Comparison of ENCODE assay signal across 9 mouse cellular contexts in genomic region chr2:72628626-72629470, GRCm38 (mm10).
DNase-seq lines count a peak whose midpoint lies in the region; ATAC-seq and TF ChIP-seq lines count a peak whose summit lies in the region.
"Had no signal": no experiment of that assay in that cellular context is flagged by ENCODE, and none has a peak within 500 bp of the region (broad histone marks: within the 10 kb centered on the region; RNA-seq: fewer than 3 reads in every experiment).

No protein-coding gene starts in this region.

- WGBS in kidney, embryonic 14.5 days: 57% methylated on average over 16 of the region's 16 CpGs
- 33% methylated on average over 16 of the region's 16 CpGs for whole genome bisulfite sequencing in neural tube, embryonic 13.5 days
- WGBS in intestine, embryonic 15.5 days: 41% methylated on average over 16 of the region's 16 CpGs
- 25% methylated on average over 16 of the region's 16 CpGs for WGBS in stomach, postnatal 0 days

- H3K9me3 ChIP-seq in kidney, embryonic 14.5 days (ENCODE audit: control insufficient read depth, low read length): no peaks in the 10 kb centered on the region
- no peaks in the 10 kb centered on the region for H3K9me3 ChIP-seq in neural tube, embryonic 13.5 days
- H3K9me3 ChIP-seq in intestine, embryonic 15.5 days: no peaks in the 10 kb centered on the region
- no peaks in the 10 kb centered on the region for H3K9me3 ChIP-seq in stomach, postnatal 0 days (ENCODE audit: control insufficient read depth, low read length)

- H3K36me3 ChIP-seq in kidney, embryonic 14.5 days (ENCODE audit: control insufficient read depth, insufficient read depth, low read length): no peaks in the 10 kb centered on the region
- no peaks in the 10 kb centered on the region for H3K36me3 ChIP-seq in neural tube, embryonic 13.5 days
- no peaks in the 10 kb centered on the region for H3K36me3 ChIP-seq in intestine, embryonic 15.5 days
- no peaks in the 10 kb centered on the region for H3K36me3 ChIP-seq in stomach, postnatal 0 days (ENCODE audit: control insufficient read depth, insufficient read depth, low read length)

- no peak for TF ChIP-seq EP300 in stomach, postnatal 0 days (optimal IDR thresholded peaks at IDR 0.05)

- H3K4me1 ChIP-seq in kidney, embryonic 14.5 days (ENCODE audit: control insufficient read depth, insufficient read depth, low read length): peaks cover 5% of the 10 kb centered on the region; the same call in 1 of the 2 replicates
- peaks cover 22% of the 10 kb centered on the region for H3K4me1 ChIP-seq in neural tube, embryonic 13.5 days (replicated peaks)
- no peaks in the 10 kb centered on the region for H3K4me1 ChIP-seq in intestine, embryonic 15.5 days (replicated peaks)
- H3K4me1 ChIP-seq in stomach, postnatal 0 days (replicated peaks; ENCODE audit: control insufficient read depth, insufficient read depth): 0 out of 2 replicates have a peak, but pooled peaks cover 2% of the 10 kb centered on the region

- TF ChIP-seq CTCF in stomach, postnatal 0 days (IDR thresholded peaks at IDR 0.05; ENCODE audit: low read depth): no peak

- ATAC-seq in kidney, embryonic 14.5 days (ENCODE audit: low FRiP score, low TSS enrichment): no peak
- ATAC-seq in neural tube, embryonic 13.5 days (ENCODE audit: low read depth): no peak
- ATAC-seq in intestine, embryonic 15.5 days: no peak
- no peak for ATAC-seq in stomach, postnatal 0 days (ENCODE audit: low FRiP score, low TSS enrichment)

- H3K9ac ChIP-seq in kidney, embryonic 14.5 days (ENCODE audit: low read depth, low read length): no peak overlapping the region
- H3K9ac ChIP-seq in neural tube, embryonic 13.5 days: no peak overlapping the region
- no peak overlapping the region for H3K9ac ChIP-seq in intestine, embryonic 15.5 days
- H3K9ac ChIP-seq in stomach, postnatal 0 days (ENCODE audit: low read length): no peak overlapping the region

- H3K27me3 ChIP-seq in kidney, embryonic 14.5 days (ENCODE audit: control insufficient read depth, insufficient read depth, low read length): no peaks in the 10 kb centered on the region
- peaks cover 7% of the 10 kb centered on the region for H3K27me3 ChIP-seq in neural tube, embryonic 13.5 days
- no peaks in the 10 kb centered on the region for H3K27me3 ChIP-seq in intestine, embryonic 15.5 days (replicated peaks)
- no peaks in the 10 kb centered on the region for H3K27me3 ChIP-seq in stomach, postnatal 0 days (ENCODE audit: control insufficient read depth, insufficient read depth, low read length)

- H3K4me3 ChIP-seq in kidney, embryonic 14.5 days (ENCODE audit: low read length): no peak overlapping the region
- no peak overlapping the region for H3K4me3 ChIP-seq in neural tube, embryonic 13.5 days
- H3K4me3 ChIP-seq in intestine, embryonic 15.5 days (replicated peaks): no peak overlapping the region
- no peak overlapping the region for H3K4me3 ChIP-seq in stomach, postnatal 0 days (ENCODE audit: low read depth, low read length)

- H3K27ac ChIP-seq in kidney, embryonic 14.5 days (ENCODE audit: low read depth, low read length): peak overlapping the region; percentile 17; the same call in 1 of the 2 replicates
- H3K27ac ChIP-seq in neural tube, embryonic 13.5 days (replicated peaks): peak overlapping the region; percentile 46; the same call in 1 of the 2 replicates
- 0 out of 2 replicates have a peak overlapping the region, but pooled peaks have one; percentile 34 for H3K27ac ChIP-seq in intestine, embryonic 15.5 days
- no peak overlapping the region for H3K27ac ChIP-seq in stomach, postnatal 0 days (replicated peaks)

- no peak for DNase-seq in kidney, postnatal 10 days
- no peak for DNase-seq in neural tube, embryonic 10.5 days (ENCODE audit: extremely low spot score, low spot score)
- no peak for DNase-seq in stomach, postnatal 0 days (ENCODE audit: low spot score)
- no peak for DNase-seq in spleen, postnatal 36 days (ENCODE audit: low spot score in 2 of 2)
- DNase-seq in urinary bladder, postnatal 36 days (ENCODE audit: low spot score in 2 of 2): no peak
- DNase-seq: gastrocnemius, postnatal 14 days had no signal

- H3K4me2 ChIP-seq in kidney, embryonic 14.5 days (replicated peaks; ENCODE audit: low read depth, low read length): peak overlapping the region; percentile 17; the same call in 1 of the 2 replicates
- no peak overlapping the region for H3K4me2 ChIP-seq in neural tube, embryonic 13.5 days
- H3K4me2 ChIP-seq in intestine, embryonic 15.5 days (replicated peaks): peak overlapping the region; percentile 29
- peak overlapping the region; percentile 20 for H3K4me2 ChIP-seq in stomach, postnatal 0 days (replicated peaks; ENCODE audit: low read depth)
